Mouse (Mus musculus) C2C12 (cell line): ENCODE measurements around the gene Grid2. TPM values are rescaled to one million over a fixed set of nuclear protein-coding genes. Genes with fewer than 3 reads are reported as not detected.
"Not testable (repeated sequence)": the region's sequence is repeated elsewhere in the genome, so short reads cannot be mapped to it uniquely, and the experiment has no call there.

Source experiments
- H3K27me3 ChIP-seq: one replicate; pipeline ENCODE4 v1.6.1; 2011; ENCODE audit not compliant: control insufficient read depth, insufficient read depth, insufficient read length
- H3K36me3 ChIP-seq: one replicate; pipeline ENCODE4 v1.6.1; 2011; ENCODE audit not compliant: control insufficient read depth, insufficient read depth
- H3K4me3 ChIP-seq: one replicate; pipeline ENCODE4 v1.5.1; 2011; ENCODE audit warnings: mild to moderate bottlenecking, control low read depth; ENCODE audit not compliant: poor library complexity, insufficient read depth, severe bottlenecking
- H3K79me2 ChIP-seq: one replicate; pipeline ENCODE4 v1.6.1; 2011; ENCODE audit not compliant: control insufficient read depth, insufficient read depth
- H3K79me3 ChIP-seq: one replicate; pipeline ENCODE4 v1.6.1; 2011; ENCODE audit warnings: low read depth, control low read depth
- H3ac ChIP-seq: one replicate; pipeline ENCODE3; 2011; ENCODE audit warnings: low read depth; ENCODE audit not compliant: control insufficient read depth, insufficient read length
- CEBPB ChIP-seq: IDR thresholded peaks from one replicate; pipeline ENCODE4 v1.6.1; 2011; ENCODE audit warnings: low read depth, mild to moderate bottlenecking, control low read depth, moderate library complexity
- CTCF ChIP-seq: IDR thresholded peaks from one replicate; pipeline ENCODE4 v1.5.1; 2011; ENCODE audit not compliant: control insufficient read depth, insufficient read depth, insufficient read length
- FOSL1 ChIP-seq: IDR thresholded peaks from one replicate; pipeline ENCODE4 v1.8.0; 2011; ENCODE audit warnings: mild to moderate bottlenecking, low read length; ENCODE audit not compliant: poor library complexity, insufficient read depth, severe bottlenecking
- MAX ChIP-seq: IDR thresholded peaks from one replicate; pipeline ENCODE4 v1.6.1; 2011; ENCODE audit warnings: mild to moderate bottlenecking, control low read depth
- MYOD1 ChIP-seq: IDR thresholded peaks from one replicate; pipeline ENCODE4 v1.6.1; 2011; ENCODE audit warnings: low read depth; ENCODE audit not compliant: control insufficient read depth, insufficient read length
- MYOG ChIP-seq: IDR thresholded peaks from one replicate; pipeline ENCODE4 v1.6.1; 2011; ENCODE audit not compliant: control insufficient read depth, insufficient read length; ENCODE audit errors: extremely low read depth
- USF1 ChIP-seq: IDR thresholded peaks from one replicate; pipeline ENCODE4 v1.6.1; 2011; ENCODE audit warnings: low read depth, mild to moderate bottlenecking, control low read depth, moderate library complexity
- polyA plus RNA-seq: library from polyadenylated mRNA; unstranded; fragments of >200 nt; fragmentation: generic; extraction: Trizol; gene quantifications from one replicate; pipeline ENCODE4 v1.2.1, GENCODE M21; 2012; ENCODE audit warnings: missing spikeins

Gene Grid2
- polyA plus RNA-seq, 1 experiment, result not detected

DNA sequence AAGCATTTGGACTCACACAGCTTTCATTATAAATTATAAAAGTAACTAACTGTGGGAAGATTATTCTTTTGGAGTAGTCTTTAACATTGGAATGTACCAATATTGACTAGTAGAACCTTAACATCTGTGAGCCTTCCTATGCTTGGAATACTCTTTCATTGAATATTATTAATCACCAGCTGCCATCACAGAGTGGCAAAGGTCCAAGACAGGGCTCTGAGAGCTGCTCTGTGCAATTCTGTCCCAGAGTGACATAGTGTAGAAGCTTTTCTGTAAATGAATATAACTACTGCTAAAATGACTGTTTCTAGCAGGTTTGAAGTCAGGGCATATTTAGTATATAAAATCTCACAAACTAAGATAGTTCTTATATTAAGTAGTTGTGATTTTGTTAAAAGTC is 277.2 kb downstream of the Grid2 start:
- H3ac ChIP-seq, result no peak overlapping the region
- TF ChIP-seq FOSL1, result no peak
- no peak for TF ChIP-seq MYOG
- TF ChIP-seq MAX, result no peak
- TF ChIP-seq CEBPB, result no peak
- TF ChIP-seq CTCF, result no peak
- no peak for TF ChIP-seq MYOD1
- TF ChIP-seq USF1, result no peak
- no peaks in the 10 kb centered on the region for H3K79me2 ChIP-seq
- no peak overlapping the region for H3K4me3 ChIP-seq
- no peaks in the 10 kb centered on the region for H3K36me3 ChIP-seq
- no peaks in the 10 kb centered on the region for H3K79me3 ChIP-seq
- no peaks in the 10 kb centered on the region for H3K27me3 ChIP-seq

DNA sequence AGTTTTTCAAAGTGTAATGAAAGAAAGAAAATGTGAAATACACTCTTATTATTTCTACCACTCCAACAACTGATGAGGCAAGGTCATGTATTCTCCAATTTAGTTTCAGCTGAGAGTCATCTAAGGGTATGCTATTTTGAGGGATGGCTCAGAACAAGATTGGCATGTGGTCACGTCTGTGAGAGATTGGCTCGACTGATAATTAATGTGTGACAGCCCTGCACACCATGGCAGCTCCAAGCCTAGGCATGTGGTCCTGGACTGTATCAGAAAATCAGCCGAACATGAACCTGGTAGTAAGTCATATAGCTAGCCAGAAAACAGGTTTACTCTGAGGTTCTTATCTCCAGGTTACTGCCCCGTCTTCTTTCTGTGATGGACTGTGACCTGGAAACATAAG is 292.1 kb downstream of the Grid2 start:
- Histone ChIP-seq H3K27me3 (no peaks in the 10 kb centered on the region), H3K36me3 (no peaks in the 10 kb centered on the region), H3K79me3 (no peaks in the 10 kb centered on the region), H3K79me2 (no peaks in the 10 kb centered on the region), H3K4me3 (no peak overlapping the region), H3ac (no peak overlapping the region)
- TF ChIP-seq MYOD1 (no peak), MAX (no peak), USF1 (no peak), CEBPB (no peak), FOSL1 (no peak), MYOG (no peak), CTCF (no peak)

DNA sequence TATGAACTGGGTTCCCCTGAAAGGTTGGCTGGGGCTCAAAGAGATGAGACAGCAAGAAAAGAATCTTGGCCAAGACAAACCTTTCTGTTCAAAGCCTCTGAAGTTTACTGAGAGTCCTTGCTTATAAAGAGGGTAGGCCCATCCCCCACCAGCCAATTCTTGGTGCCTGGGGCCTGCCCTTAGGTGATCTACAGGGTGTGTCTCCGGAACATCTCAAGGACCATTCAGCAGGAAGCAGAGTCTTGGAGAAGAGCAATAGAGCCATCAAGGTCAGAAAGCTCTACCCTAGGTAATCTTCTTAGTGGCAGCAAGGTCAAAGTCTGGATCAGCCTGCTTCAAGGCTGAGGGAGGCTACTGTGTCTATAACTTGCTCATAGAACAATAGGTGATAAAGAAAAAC is 313.1 kb downstream of the Grid2 start:
- H3K79me3 ChIP-seq, H3K4me3 ChIP-seq, H3K79me2 ChIP-seq, H3K27me3 ChIP-seq, H3ac ChIP-seq, H3K36me3 ChIP-seq: not testable (repeated sequence)

DNA sequence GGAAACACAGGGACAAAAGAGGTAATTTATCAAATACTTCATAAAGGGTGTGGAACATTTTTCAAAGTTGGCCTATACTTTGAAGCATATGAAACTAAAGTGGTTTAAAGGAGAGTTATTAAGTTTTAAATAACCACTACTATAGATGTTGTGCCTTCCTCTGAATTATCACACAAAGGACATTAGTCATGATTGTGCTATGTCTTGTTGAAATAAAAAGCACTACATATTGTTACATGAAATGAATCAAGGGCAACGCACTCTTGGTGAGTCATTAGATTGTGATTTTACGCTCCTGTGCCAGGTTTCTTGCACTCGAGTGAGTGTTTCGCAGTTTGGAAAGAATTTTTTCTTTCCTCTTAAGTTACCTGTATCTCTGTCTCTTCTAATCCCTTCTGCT is 335.0 kb downstream of the Grid2 start:
- no peak overlapping the region for H3ac ChIP-seq
- H3K4me3 ChIP-seq, result no peak overlapping the region
- no peaks in the 10 kb centered on the region for H3K36me3 ChIP-seq
- H3K79me3 ChIP-seq, result no peaks in the 10 kb centered on the region
- H3K79me2 ChIP-seq, result no peaks in the 10 kb centered on the region
- TF ChIP-seq CEBPB, result no peak
- TF ChIP-seq MAX, result no peak
- no peak for TF ChIP-seq CTCF
- TF ChIP-seq USF1, result no peak
- no peak for TF ChIP-seq FOSL1
- H3K27me3 ChIP-seq, result no peaks in the 10 kb centered on the region

- no peak overlapping the region for H3ac ChIP-seq
- H3K79me2 ChIP-seq, result no peaks in the 10 kb centered on the region
- TF ChIP-seq MAX, result no peak
- no peaks in the 10 kb centered on the region for H3K36me3 ChIP-seq
- H3K4me3 ChIP-seq, result no peak overlapping the region
- no peaks in the 10 kb centered on the region for H3K27me3 ChIP-seq
- no peaks in the 10 kb centered on the region for H3K79me3 ChIP-seq
Measured at GRCm38 (mm10) chr6:63609570-63609969, 353.9 kb downstream of the Grid2 start.

DNA sequence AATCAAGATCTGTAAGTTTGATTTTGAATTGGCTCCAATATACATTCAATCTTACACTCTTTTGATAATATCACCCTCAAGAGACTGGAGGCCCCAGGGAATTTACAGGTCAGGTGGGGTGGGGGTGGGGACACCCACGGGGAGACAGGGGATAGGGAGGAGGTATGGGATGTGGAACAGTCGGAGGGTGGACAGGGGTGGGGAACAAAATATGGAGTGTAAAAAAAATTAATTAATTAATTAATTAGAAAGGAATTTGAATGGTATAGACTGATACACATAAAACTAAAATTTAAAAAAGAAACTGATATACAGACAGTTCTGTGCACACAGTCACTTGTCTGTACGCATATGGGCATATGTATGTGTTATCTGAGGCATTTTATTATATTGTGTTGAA is 380.3 kb downstream of the Grid2 start:
- H3K79me2 ChIP-seq, result no peaks in the 10 kb centered on the region
- no peak for TF ChIP-seq FOSL1
- TF ChIP-seq MYOG, result no peak
- no peak for TF ChIP-seq CTCF
- TF ChIP-seq MAX, result no peak
- no peak for TF ChIP-seq CEBPB
- no peak for TF ChIP-seq USF1
- no peak for TF ChIP-seq MYOD1
- no peaks in the 10 kb centered on the region for H3K36me3 ChIP-seq

DNA sequence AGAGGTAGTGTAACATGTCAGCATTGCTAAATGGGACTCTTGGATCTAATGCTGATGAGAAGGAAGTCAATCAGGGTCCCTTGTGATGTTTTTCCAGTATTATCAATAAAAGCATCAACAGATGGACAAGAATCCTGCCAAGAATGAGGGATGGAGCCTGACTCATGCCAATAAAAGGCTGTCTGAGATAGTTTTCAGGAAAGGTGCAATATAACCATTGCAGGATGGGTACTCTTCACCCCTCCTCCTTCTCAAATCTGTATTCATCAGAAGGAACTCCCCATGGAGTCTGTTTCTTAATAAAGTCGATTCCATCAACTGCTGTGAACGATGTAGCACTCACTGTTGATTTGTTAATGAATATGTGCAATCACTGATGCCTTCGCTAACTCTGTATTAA is 403.7 kb downstream of the Grid2 start:
- H3K4me3 ChIP-seq, result no peak overlapping the region
- no peaks in the 10 kb centered on the region for H3K79me2 ChIP-seq
- no peaks in the 10 kb centered on the region for H3K79me3 ChIP-seq
- H3ac ChIP-seq, result no peak overlapping the region
- no peak for TF ChIP-seq FOSL1
- TF ChIP-seq MYOG, result no peak
- TF ChIP-seq CTCF, result no peak
- no peak for TF ChIP-seq MYOD1
- TF ChIP-seq CEBPB, result no peak
- TF ChIP-seq USF1, result no peak
- TF ChIP-seq MAX, result no peak
- no peaks in the 10 kb centered on the region for H3K36me3 ChIP-seq
- no peaks in the 10 kb centered on the region for H3K27me3 ChIP-seq

More for the DNA sequence above, 380.3 kb downstream of the Grid2 start:
- Histone ChIP-seq H3K27me3 (no peaks in the 10 kb centered on the region), H3K79me3 (no peaks in the 10 kb centered on the region), H3K4me3 (no peak overlapping the region), H3ac (no peak overlapping the region)
